Mouse (Mus musculus): ENCODE results near the gene Slc35b2.

Gene Slc35b2

GRCm38 (mm10) chr17:45584939-45585678 lies 21.4 kb downstream of the Slc35b2 start:
- DNase-seq: peak; percentile 46 to 69

- DNase-seq: no peak
Observed at GRCm38 (mm10) chr17:45585725-45586448, 22.2 kb downstream of the Slc35b2 start.

GRCm38 (mm10) chr17:45586449-45586837 lies 22.8 kb downstream of the Slc35b2 start:
- no peak for DNase-seq

- no peak for DNase-seq
Observed at GRCm38 (mm10) chr17:45588370-45588769, 24.7 kb downstream of the Slc35b2 start.

- DNase-seq: no peak
Observed at GRCm38 (mm10) chr17:45589236-45589635, 25.6 kb downstream of the Slc35b2 start.

- no peak for DNase-seq
Observed at GRCm38 (mm10) chr17:45589844-45590243, 26.2 kb downstream of the Slc35b2 start.

GRCm38 (mm10) chr17:45590410-45590809 lies 26.7 kb downstream of the Slc35b2 start:
- DNase-seq: no peak

- no peak for DNase-seq
Observed at GRCm38 (mm10) chr17:45591701-45592605, 28.3 kb downstream of the Slc35b2 start.

- DNase-seq: no peak
Observed at GRCm38 (mm10) chr17:45592606-45593431, 29.1 kb downstream of the Slc35b2 start.

GRCm38 (mm10) chr17:45593479-45593878 lies 29.8 kb downstream of the Slc35b2 start:
- DNase-seq: no peak

- DNase-seq: no peak
Observed at GRCm38 (mm10) chr17:45594195-45594594, 30.5 kb downstream of the Slc35b2 start.

GRCm38 (mm10) chr17:45594881-45595735 lies 31.4 kb downstream of the Slc35b2 start:
- DNase-seq: peak; percentile 62 to 77

GRCm38 (mm10) chr17:45595736-45596390 lies 32.2 kb downstream of the Slc35b2 start:
- DNase-seq: no peak

GRCm38 (mm10) chr17:45596631-45597396 lies 33.1 kb downstream of the Slc35b2 start:
- peak in 1 of 2 experiments; percentile 58 for DNase-seq

- DNase-seq: no peak
Observed at GRCm38 (mm10) chr17:45597787-45598186, 34.1 kb downstream of the Slc35b2 start.

- no peak for DNase-seq
Observed at GRCm38 (mm10) chr17:45598376-45598775, 34.7 kb downstream of the Slc35b2 start.

GRCm38 (mm10) chr17:45598891-45599290 lies 35.2 kb downstream of the Slc35b2 start:
- no peak for DNase-seq

- DNase-seq: peak in 1 of 2 experiments; percentile 35
Observed at GRCm38 (mm10) chr17:45599446-45600242, 36.0 kb downstream of the Slc35b2 start, which contains the start of gene Slc29a1. Gene Slc29a1 (minus strand): TSS chr17:45599606.

GRCm38 (mm10) chr17:45600267-45600666 lies 36.6 kb downstream of the Slc35b2 start:
- DNase-seq: no peak
